Comparison of ENCODE assay signal across 8 mouse cellular contexts in the genomic region with DNA sequence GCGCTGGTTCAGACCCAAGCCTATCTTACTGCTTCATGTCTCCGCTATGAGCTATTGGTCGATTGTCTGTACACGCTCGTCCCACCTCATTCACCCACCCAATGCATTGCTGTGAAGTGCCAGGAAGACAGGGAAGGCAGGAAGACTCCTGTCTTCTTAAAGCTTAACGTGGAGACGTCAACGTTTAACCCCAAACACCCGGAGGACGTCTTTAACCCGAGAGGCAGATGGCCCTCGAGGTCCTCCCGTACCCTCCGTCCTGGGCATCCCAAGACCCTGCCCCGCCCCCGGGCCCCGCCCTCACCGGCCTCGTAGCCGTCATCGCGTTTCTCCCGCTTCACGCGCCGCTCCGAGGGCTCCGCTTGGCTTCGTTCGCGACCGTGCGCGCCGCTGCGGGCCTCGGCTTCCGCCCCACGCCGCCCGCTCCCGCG. TPM values are rescaled to one million over a fixed set of nuclear protein-coding genes. Genes with fewer than 3 reads are reported as not detected.
DNase-seq lines count a peak whose midpoint lies in the region; ATAC-seq and TF ChIP-seq lines count a peak whose summit lies in the region.

No protein-coding gene starts in this region.

- under 1% methylated on average over 41 of the region's 43 CpGs for WGBS in cerebellum, adult 2 months
- under 1% methylated on average over 43 of the region's 43 CpGs for WGBS in forebrain, embryonic 15.5 days
- WGBS in limb, embryonic 13.5 days, result under 1% methylated on average over 42 of the region's 43 CpGs
- WGBS in olfactory bulb, adult 2 months, result under 1% methylated on average over 41 of the region's 43 CpGs

- no peak for DNase-seq in cerebellum, adult 2 months
- DNase-seq in cerebellum, adult 11 months, result no peak
- peak; percentile 28 for DNase-seq in right cerebral cortex, postnatal 4 days
- DNase-seq in right cerebral cortex, postnatal 25 days, result no peak
- DNase-seq in T-cell, adult 2 months (ENCODE audit: low spot score), result no peak

- peak overlapping the region; percentile 65 for H3K4me2 ChIP-seq in forebrain, embryonic 15.5 days (replicated peaks)
- peak overlapping the region; percentile 95 for H3K4me2 ChIP-seq in limb, embryonic 13.5 days (replicated peaks)

- H3K4me3 ChIP-seq in cerebellum, adult 2 months (replicated peaks; ENCODE audit: insufficient read depth, low read depth, low read length), result peak overlapping the region; percentile 98
- peak overlapping the region; percentile 88 for H3K4me3 ChIP-seq in forebrain, embryonic 15.5 days
- peak overlapping the region; percentile 100 for H3K4me3 ChIP-seq in limb, embryonic 13.5 days
- H3K4me3 ChIP-seq in olfactory bulb, adult 2 months (ENCODE audit: insufficient read depth, low read depth, low read length), result peak overlapping the region; percentile 84

- TF ChIP-seq CTCF in cerebellum, adult 2 months (IDR thresholded peaks at IDR 0.05; ENCODE audit: borderline replicate concordance, insufficient read depth, low read depth, low read length), result no peak
- TF ChIP-seq CTCF in olfactory bulb, adult 2 months (IDR thresholded peaks at IDR 0.05; ENCODE audit: insufficient read depth, low read depth, low read length), result no peak

- peaks cover 25% of the 10 kb centered on the region for H3K36me3 ChIP-seq in forebrain, embryonic 15.5 days
- peaks cover 38% of the 10 kb centered on the region for H3K36me3 ChIP-seq in limb, embryonic 13.5 days

- TF ChIP-seq POLR2A in cerebellum, adult 2 months (IDR thresholded peaks at IDR 0.05; ENCODE audit: borderline replicate concordance, insufficient read depth, low read length), result no peak
- TF ChIP-seq POLR2A in olfactory bulb, adult 2 months (IDR thresholded peaks at IDR 0.05; ENCODE audit: insufficient read depth, low read depth, low read length), result no peak

- peak overlapping the region; percentile 81 for H3K9ac ChIP-seq in forebrain, embryonic 15.5 days (replicated peaks)
- H3K9ac ChIP-seq in limb, embryonic 13.5 days, result peak overlapping the region; percentile 94

- no peaks in the 10 kb centered on the region for H3K27me3 ChIP-seq in cerebellum, adult 2 months (ENCODE audit: control insufficient read depth, insufficient read depth, low read length)
- H3K27me3 ChIP-seq in forebrain, embryonic 15.5 days, result no peaks in the 10 kb centered on the region
- no peaks in the 10 kb centered on the region for H3K27me3 ChIP-seq in limb, embryonic 13.5 days

- ATAC-seq in forebrain, embryonic 15.5 days (replicated peaks), result peak; percentile 36; the same call in 1 of the 2 replicates
- peak; percentile 50; the same call in 1 of the 2 replicates for ATAC-seq in limb, embryonic 13.5 days (ENCODE audit: low FRiP score, low read depth)

- peaks cover 13% of the 10 kb centered on the region for H3K4me1 ChIP-seq in cerebellum, adult 2 months (ENCODE audit: control insufficient read depth, insufficient read depth, low read length)
- peaks cover 39% of the 10 kb centered on the region for H3K4me1 ChIP-seq in forebrain, embryonic 15.5 days
- peaks cover 40% of the 10 kb centered on the region for H3K4me1 ChIP-seq in limb, embryonic 13.5 days
- H3K4me1 ChIP-seq in olfactory bulb, adult 2 months (ENCODE audit: control insufficient read depth, insufficient read depth, low read length), result peaks cover 20% of the 10 kb centered on the region

- H3K9me3 ChIP-seq in forebrain, embryonic 15.5 days, result no peaks in the 10 kb centered on the region
- no peaks in the 10 kb centered on the region for H3K9me3 ChIP-seq in limb, embryonic 13.5 days

- H3K27ac ChIP-seq in cerebellum, adult 2 months (ENCODE audit: insufficient read depth, low read length), result peak overlapping the region; percentile 50; the same call in 1 of the 2 replicates
- peak overlapping the region; percentile 83 for H3K27ac ChIP-seq in forebrain, embryonic 15.5 days (replicated peaks)
- H3K27ac ChIP-seq in limb, embryonic 13.5 days, result peak overlapping the region; percentile 88
- peak overlapping the region; percentile 47; the same call in 1 of the 2 replicates for H3K27ac ChIP-seq in olfactory bulb, adult 2 months (ENCODE audit: insufficient read depth, low read depth, low read length)

RNA-seq across cellular contexts. Expression of a gene that starts 0.5 kb away (rescaled TPM):
- polyA plus RNA-seq in cerebellum, adult 2 months (2012; rRNA removed), result 77.5 and 86.5 TPM in 2 replicates
- 81.2 and 90.2 TPM in 2 replicates for polyA plus RNA-seq in forebrain, embryonic 15.5 days (2015; fragmentation: Nextera tagmentation; extraction: Ambion mirVana)
- polyA plus RNA-seq in limb, embryonic 13.5 days (2015; fragmentation: Nextera tagmentation; extraction: Ambion mirVana), result 81.8 and 84.8 TPM in 2 replicates
- polyA plus RNA-seq in olfactory bulb, adult 2 months (2012; ENCODE audit: insufficient read depth, insufficient read length, low replicate concordance, missing spikeins), result not detected in 2 replicates

RNA-seq across cellular contexts. Expression of a gene that starts 14.3 kb away (rescaled TPM):
- polyA plus RNA-seq in cerebellum, adult 2 months (2012; rRNA removed), result 0.21 TPM in 1 of 2 replicates, not detected in the other
- polyA plus RNA-seq in forebrain, embryonic 15.5 days (2015; fragmentation: Nextera tagmentation; extraction: Ambion mirVana), result 0.10 TPM in 1 of 2 replicates, not detected in the other
- polyA plus RNA-seq in limb, embryonic 13.5 days (2015; fragmentation: Nextera tagmentation; extraction: Ambion mirVana), result 0.15 and 0.31 TPM in 2 replicates
- polyA plus RNA-seq in olfactory bulb, adult 2 months (2012; ENCODE audit: insufficient read depth, insufficient read length, low replicate concordance, missing spikeins), result not detected in 2 replicates

RNA-seq across cellular contexts. Expression of a gene that starts 21.1 kb away (rescaled TPM):
- polyA plus RNA-seq in cerebellum, adult 2 months (2012; rRNA removed), result 88.7 and 96.0 TPM in 2 replicates
- polyA plus RNA-seq in forebrain, embryonic 15.5 days (2015; fragmentation: Nextera tagmentation; extraction: Ambion mirVana), result 401 and 423 TPM in 2 replicates
- polyA plus RNA-seq in limb, embryonic 13.5 days (2015; fragmentation: Nextera tagmentation; extraction: Ambion mirVana), result 442 and 445 TPM in 2 replicates
- not detected in 2 replicates for polyA plus RNA-seq in olfactory bulb, adult 2 months (2012; ENCODE audit: insufficient read depth, insufficient read length, low replicate concordance, missing spikeins)

RNA-seq across cellular contexts. Expression of a gene that starts 21.5 kb away (rescaled TPM):
- 28.0 and 30.6 TPM in 2 replicates for polyA plus RNA-seq in cerebellum, adult 2 months (2012; rRNA removed)
- polyA plus RNA-seq in forebrain, embryonic 15.5 days (2015; fragmentation: Nextera tagmentation; extraction: Ambion mirVana), result 49.6 and 52.8 TPM in 2 replicates
- 54.9 and 62.3 TPM in 2 replicates for polyA plus RNA-seq in limb, embryonic 13.5 days (2015; fragmentation: Nextera tagmentation; extraction: Ambion mirVana)
- not detected in 2 replicates for polyA plus RNA-seq in olfactory bulb, adult 2 months (2012; ENCODE audit: insufficient read depth, insufficient read length, low replicate concordance, missing spikeins)

RNA-seq across cellular contexts. Expression of a gene that starts 36.8 kb away (rescaled TPM):
- 281 and 309 TPM in 2 replicates for polyA plus RNA-seq in cerebellum, adult 2 months (2012; rRNA removed)
- 306 and 315 TPM in 2 replicates for polyA plus RNA-seq in forebrain, embryonic 15.5 days (2015; fragmentation: Nextera tagmentation; extraction: Ambion mirVana)
- polyA plus RNA-seq in limb, embryonic 13.5 days (2015; fragmentation: Nextera tagmentation; extraction: Ambion mirVana), result 301 and 336 TPM in 2 replicates
- polyA plus RNA-seq in olfactory bulb, adult 2 months (2012; ENCODE audit: insufficient read depth, insufficient read length, low replicate concordance, missing spikeins), result not detected in 2 replicates

Comparison
In these comparisons a context has a peak if more than half of its experiments do, and no peak if none do; other contexts are left out.
1. RNA of a gene that starts 21.1 kb away (polyA plus RNA-seq): 442 to 445 TPM in limb, embryonic 13.5 days, 401 to 423 TPM in forebrain, embryonic 15.5 days and 88.7 to 96.0 TPM in cerebellum, adult 2 months; not detected in olfactory bulb, adult 2 months; every median in the first group is over 10 times any median in the second.
2. Peak in every context shown above with its lines, with median percentiles within 50 percentile points of each other: H3K27ac ChIP-seq and H3K4me3 ChIP-seq.